Mouse (Mus musculus) kidney, adult 8-10 months (tissue): Measurements from ENCODE around the gene Npy1r.

Experiments used
- DNase-seq, 2 experiments: peaks; one replicate each; pipeline ENCODE4 v3.0.0; 2022

The Npy1r gene

DNA sequence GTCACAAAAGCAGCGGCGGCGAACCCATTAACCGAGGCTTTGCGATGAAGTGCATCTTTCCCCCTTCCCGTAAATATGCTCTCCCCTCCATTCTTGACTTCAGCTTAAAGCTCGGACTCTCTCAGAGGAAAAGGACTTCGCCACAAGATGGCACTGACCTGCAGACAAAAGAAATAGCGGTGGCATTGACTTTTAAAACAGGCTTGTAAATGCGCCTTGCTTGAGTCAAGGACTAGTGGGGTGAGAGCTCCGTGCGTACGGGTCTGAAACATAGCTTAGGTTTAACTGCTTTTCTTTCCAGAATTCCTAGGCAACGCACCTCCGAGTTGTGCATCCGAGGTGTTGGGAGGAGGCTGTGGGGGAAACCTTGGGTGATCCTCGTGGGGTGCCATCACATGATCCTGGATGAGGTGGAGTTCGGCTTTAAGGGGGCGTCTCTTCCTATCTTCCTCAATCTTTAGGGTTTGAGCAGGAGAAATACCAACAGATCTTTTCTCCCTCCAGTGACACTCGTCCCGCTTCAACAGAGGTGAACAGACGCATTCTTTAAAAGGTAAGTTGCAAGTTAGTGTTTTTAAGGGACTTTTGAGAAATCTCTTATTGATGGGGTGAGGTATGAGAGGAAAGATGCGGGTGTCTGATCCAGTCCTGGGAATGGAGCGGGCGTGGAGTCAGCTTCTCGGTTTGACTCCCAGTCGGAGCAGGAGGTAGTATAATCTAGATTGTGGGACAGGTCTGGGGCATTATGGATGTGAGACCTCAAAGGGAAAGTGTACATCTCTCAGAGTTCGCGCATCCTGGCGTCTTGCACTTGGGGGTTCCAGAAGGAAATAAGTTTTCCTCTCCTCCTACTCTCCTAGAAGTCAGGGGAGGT is at the start of gene Npy1r:
Gene Npy1r (plus strand): TSS at position 223 of the 874 bp plus-strand sequence.
- peak; percentile 4 to 45 for DNase-seq

DNA sequence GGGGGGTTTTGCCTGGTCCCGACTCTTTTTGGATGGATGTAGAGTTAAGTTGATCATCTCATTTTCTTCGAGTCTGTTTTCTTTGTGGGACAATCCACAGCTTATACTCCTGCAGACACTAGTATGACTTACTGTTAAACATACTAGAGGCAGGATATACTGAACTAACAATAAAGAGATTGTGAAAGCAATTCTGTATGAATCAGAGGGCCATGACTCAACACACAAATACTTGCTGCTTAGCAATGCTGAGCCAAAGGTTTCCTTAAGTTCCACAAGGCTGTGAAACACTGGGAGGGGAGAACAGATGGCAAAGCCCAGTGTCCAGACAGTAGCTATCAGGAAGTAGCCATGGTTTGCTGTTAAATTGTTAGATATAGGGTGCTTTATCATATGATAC is 15.7 kb upstream of the Npy1r start:
- DNase-seq = no peak

DNA sequence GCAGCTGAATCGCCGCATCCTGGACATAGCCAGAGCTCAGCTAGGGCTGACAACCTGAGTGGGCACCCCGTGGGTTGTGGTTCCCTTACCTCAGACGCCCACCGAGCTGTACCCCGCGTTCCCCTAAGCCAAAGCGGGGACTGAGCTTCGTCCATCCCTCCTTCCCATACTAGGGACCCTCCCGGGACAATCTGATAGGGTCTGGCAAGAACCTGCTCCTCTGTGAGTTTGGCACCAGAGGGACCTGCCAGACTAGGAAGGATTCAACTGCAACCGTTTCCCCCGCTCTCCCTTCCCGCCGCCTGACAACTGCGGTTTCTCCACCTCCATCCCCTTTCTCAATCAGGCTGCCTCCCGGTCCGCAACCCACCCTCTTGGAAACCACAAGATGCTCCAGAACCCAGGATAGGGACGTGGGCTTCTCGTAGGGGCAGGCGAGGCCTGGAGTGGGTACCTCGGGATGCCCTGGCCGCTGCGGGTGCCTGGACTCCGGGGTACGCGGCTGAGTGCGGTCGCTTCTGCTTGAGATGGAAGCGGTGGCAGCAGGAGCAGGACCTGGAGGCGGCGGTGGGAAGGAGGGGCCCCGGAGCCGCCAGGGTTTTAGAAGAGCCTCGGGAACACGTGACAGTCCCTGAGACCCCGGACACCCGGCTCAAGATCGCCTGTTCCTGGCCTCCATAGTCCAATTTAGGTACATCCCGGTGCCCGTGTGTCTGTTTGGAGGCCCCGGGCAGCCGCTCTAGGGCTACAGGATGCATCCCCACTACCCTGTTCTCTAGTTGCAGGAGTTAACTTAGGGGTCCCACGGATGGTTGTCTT is 9.3 kb upstream of the Npy1r start, which contains the start of gene Npy5r:
Gene Npy5r (minus strand): TSS at position 618 of the 819 bp plus-strand sequence.
- no peak for DNase-seq

DNA sequence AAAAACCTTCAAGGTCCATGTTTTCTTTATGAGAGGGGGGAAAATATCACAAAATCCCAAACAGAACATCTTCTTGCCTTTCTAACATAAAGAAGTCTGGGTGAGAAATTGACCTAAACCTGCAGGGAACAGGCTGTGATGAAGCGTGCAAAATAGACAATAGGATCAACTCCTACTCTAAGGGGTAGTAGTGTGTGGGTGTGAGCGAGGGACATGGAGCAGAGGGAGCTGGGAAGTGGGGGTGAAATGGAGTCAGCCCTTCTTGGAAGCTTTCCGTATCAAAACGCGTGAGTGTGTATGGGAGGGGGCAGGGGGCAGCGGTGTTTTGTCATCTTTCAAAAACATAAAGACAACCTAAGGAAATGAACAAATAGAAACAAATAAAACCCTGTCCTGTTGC is 8.6 kb upstream of the Npy1r start:
- no peak for DNase-seq

DNA sequence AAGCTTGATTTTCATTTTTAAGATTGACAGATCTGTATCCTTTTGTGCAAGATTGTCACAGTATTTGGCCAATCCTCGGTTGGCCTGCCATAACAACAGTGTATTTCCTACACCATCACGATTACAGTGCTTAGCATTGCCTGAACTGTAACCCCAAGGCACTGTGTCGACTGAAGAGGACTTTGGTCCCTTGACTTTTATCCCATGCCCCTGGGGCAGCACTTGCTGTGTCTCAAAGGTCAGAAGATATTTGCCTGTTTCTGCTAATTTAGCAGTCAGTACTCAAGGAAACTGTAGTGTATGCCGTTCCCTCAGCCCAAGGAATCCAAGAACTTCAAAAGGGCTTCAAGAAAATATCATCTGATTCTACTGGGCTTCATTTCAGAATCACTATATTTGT is 8.2 kb upstream of the Npy1r start:
- DNase-seq = peak; percentile 10 to 13

DNA sequence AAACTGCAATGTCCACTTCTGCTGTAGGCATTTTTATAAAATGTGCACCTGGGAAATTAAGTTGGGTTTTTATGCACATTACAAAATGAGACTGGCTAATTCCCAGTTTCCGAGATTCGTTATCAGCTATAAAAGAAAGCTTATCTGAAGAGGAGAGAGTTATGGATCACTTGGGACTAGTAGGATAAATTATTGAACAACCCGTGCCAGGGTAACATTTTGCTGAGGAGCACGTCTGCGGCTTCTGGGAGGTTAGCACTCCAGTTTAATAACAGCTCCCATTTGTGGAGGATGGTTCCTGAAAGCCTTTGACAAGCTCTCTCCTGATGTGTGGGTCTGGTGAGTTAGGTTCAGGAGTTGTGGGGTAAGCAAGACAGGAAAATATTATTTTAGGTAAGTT is 6.6 kb upstream of the Npy1r start:
- no peak for DNase-seq

DNA sequence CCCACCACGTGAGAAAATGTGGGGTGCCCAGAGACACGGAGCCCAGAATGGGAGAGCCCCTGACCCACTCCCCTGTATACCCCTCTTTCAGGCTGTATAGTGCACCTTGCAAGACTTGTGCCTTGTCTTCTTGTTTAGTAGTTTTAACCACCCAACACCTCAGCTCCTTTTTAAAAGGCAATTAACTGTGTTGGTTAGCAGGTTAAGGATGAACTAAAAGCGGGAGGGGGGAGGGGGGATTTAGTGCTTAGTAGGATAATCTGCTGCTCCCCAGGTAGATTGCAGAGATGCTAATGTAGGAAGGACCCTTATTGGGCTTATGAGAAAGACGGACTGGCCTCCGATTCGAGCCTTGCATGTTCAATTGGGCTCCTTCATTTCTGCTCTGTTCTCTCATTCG is 1.0 kb downstream of the Npy1r start:
- DNase-seq = no peak

DNA sequence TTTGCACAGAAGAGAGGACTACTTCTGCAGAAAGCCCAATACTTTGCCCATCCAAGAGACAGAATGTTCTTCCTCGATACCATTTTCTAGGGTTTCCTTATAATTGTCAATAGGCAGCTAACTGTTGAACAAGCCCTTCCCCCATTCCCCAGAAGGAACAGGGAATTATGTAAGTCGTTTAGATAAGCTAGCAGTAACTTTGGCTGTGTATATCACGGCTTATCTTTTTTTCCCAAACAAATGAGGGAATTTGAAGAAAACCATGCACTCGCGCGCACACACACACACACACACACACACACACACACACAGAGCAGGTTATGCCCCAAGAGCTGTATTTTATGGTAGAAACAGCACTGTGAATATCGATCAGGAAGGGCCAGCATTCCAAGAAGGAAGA is 1.8 kb downstream of the Npy1r start:
- DNase-seq = no peak

DNA sequence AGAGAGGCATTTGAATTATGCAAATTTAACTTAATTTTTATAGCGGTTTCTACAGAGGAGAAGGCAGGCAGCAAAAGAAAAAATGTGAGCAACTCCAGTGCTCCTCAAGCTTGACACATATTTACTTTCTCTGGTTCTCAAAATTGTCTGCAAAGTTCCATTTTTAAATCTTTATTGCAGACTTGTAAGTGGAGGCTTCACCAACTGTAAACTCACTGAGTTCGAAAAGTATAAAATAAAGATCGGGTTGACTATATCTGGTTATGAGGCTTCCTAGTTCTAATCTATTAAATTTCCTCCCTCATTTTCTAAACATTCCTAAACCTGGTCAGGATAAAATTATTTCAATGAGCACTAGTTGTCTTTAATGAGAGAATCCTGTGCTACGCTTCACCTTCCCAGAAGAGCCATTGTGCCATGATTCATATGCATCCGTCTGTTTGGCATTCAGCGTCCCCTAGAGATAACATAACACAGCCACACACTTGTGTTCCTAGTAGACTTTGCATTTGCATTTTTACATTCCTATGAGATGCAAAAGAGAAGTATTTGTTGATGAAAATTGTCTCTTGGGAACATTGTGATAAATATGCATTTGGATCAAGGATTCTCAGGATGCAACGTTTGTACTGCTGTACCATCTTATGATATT is 17.5 kb downstream of the Npy1r start:
- DNase-seq = no peak

DNA sequence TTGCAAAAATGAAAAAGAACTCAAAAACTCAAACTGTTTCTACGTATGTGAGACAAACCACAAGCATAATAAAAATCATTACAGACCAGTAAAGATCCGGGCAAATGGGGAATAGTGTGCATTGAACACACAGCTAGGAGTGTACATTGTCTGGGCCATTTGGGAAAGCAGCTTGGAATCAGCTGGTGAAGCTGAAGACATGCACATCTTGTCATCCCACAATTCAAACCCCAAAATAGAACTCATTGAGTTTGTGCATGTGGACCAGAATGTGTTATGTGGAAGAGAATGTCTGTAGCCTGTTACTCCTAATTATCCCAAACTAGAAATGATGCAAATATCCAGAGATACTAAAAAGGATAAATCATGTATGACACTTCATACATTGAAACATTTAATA is 25.8 kb downstream of the Npy1r start:
- no peak for DNase-seq

DNA sequence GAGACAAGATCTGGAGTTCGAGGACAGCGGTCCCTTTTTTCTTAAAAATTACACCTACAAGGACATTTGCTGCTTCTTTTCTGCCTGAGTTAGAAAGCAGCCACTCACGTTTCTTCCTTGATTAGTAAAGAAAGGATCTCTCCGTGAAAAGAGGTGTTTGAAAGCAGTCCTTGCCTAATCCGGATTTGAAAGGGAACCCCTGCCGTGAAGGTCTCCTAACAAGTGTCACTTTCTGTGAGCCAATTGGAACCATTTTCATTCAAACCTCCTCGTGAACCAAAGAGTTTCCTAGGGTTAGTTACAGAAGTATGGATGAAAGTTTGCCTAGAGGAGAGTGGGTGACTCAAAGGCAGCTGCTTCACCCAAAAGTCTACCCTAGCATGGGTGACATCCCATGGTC is 32.5 kb downstream of the Npy1r start:
- DNase-seq = no peak

DNA sequence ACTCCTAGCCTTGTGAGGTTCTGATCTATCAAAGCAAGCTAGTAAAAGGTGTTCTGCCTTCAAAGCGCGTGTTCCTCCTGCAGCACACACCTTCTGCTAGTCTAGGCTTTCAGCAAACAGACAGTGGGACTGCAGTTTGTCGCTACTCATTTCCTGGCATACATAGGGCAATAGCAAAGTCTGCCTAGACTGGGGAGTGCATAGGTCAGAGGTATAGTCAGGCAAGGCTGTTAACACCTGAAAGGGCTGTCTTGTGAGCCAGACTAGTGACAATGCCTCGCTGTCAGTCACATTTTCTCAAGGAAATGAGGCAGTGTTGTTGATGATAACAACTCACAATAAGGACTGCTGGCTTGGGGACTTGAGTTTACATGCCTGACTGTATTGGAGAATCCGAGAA is 35.0 kb downstream of the Npy1r start:
- no peak for DNase-seq

DNA sequence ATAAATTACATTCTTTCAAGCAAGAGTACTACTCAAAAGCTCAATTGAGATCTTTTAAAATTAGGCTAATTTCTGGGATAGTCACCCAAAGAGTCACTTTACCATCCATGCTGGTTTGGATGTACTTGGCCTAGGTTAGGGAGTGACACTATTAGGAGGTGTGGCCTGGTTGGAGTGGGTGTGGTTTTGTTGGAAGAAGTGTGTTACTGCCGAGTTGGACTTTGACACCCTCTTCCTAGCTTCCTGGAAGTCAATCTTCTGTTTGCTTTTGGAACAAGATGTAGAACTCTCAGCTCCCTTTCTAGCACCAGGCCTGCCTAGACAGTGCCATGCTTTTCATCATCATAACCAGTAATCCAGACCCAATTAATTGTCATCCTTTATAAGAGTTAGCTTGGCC is 45.4 kb downstream of the Npy1r start:
- DNase-seq = no peak

DNA sequence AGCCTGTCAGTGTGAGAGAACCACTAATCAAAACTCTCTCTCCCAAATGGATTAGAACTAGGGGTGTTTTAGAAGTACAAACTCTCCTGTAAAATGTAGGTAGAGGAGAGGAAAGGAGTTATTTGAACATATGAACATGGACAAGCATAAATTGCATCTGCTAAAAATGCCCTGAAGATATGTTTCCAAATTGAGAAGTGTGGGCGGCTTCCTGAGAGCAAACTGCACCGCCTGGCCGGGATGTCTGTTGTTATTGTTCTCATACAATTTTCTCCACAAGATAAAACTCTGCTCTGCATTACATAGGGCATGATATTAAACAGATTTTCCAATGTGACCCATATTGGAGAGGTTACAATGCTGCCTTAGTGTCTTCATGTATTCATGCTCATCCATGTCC is 48.6 kb downstream of the Npy1r start:
- DNase-seq = no peak

DNA sequence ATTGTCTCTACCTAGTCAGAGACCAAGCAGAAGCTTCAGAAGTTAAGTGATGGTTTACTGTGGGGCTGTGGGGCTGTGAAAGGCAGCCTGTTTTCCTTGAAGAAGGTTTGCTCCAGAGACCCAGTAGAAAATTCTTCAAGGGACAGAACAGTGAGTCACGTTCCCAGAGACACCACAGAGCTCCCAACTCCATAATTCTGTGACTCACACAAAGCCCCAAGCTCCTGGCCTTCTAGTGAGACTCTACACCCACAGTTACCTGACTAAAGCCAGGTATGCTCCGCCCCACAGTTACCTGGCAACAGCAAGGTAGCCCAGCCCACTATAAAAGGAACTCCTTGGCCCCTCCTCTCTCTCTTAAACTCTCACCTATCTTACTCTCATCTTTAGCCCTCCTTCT is 54.6 kb downstream of the Npy1r start:
- DNase-seq = no peak

DNA sequence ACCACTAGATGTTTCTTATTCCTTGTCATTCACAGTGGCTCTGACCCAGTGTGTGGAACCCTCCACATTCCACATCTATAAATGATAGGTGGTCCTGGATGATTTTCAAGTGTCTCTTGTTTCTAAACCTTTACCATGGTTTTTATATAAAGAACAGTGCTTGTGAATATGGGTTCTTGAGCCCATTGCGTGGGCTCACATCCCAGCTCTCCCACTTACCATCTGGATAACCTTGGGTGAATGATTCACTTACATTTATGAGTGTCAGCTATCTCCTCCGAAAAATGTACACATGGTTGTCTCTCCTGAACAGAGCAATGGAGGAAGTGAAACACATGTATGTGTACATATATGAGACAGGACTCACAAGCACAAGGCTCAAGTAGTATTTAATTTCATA is 59.2 kb downstream of the Npy1r start:
- DNase-seq = no peak
